Mouse (Mus musculus) MEL (cell line): ENCODE measurements around the gene Vmp1. TPM values are rescaled to one million over a fixed set of nuclear protein-coding genes. Genes with fewer than 3 reads are reported as not detected.

Source experiments
- DNase-seq: peaks from one replicate; pipeline ENCODE4 v3.0.0; 2011; ENCODE audit warnings: low read depth, low spot score
- H3K27ac ChIP-seq: 2 replicates; pipeline ENCODE4 v1.5.1; 2012; ENCODE audit warnings: low read depth, mild to moderate bottlenecking, control low read depth, low read length, moderate library complexity; ENCODE audit not compliant: control insufficient read depth
- H3K27me3 ChIP-seq, 2 experiments: fragments of 150-350 bp in 1 of 2; sonication (generic) in 1 of 2; 2 replicates each; pipeline ENCODE4 v1.6.1; 2012; ENCODE audit warnings: low read length in 2 of 2, mild to moderate bottlenecking in 2 of 2, improper control_type of control experiment in 1 of 2, moderate library complexity in 1 of 2; ENCODE audit not compliant: insufficient read depth in 2 of 2, control insufficient read depth in 1 of 2
- H3K36me3 ChIP-seq, 2 experiments: 2 replicates each; pipeline ENCODE4 v1.6.1; 2012 to 2014; ENCODE audit warnings: low read length in 2 of 2, improper control_type of control experiment in 1 of 2, inconsistent platforms in 1 of 2, mild to moderate bottlenecking in 1 of 2; ENCODE audit not compliant: insufficient read depth in 2 of 2, control insufficient read depth in 1 of 2
- H3K4me1 ChIP-seq, 2 experiments: fragments of 150-350 bp in 1 of 2; sonication (generic) in 1 of 2; 2 replicates each; pipeline ENCODE4 v1.6.1; 2012; ENCODE audit warnings: low read length in 2 of 2, improper control_type of control experiment in 1 of 2, mild to moderate bottlenecking in 1 of 2; ENCODE audit not compliant: insufficient read depth in 2 of 2, control insufficient read depth in 1 of 2
- H3K4me3 ChIP-seq, 2 experiments: fragments of 150-350 bp in 1 of 2; sonication (generic) in 1 of 2; 2 replicates each; pipeline ENCODE4 v1.5.1; 2012; ENCODE audit warnings: low read depth in 2 of 2, low read length in 2 of 2, mild to moderate bottlenecking in 2 of 2, moderate library complexity in 2 of 2, control low read depth in 1 of 2, improper control_type of control experiment in 1 of 2; ENCODE audit not compliant: control insufficient read depth in 1 of 2, insufficient read depth in 1 of 2
- H3K79me2 ChIP-seq: 2 replicates; pipeline ENCODE4 v1.6.1; 2012; ENCODE audit warnings: mild to moderate bottlenecking, low read length, moderate library complexity; ENCODE audit not compliant: control insufficient read depth, poor library complexity, insufficient read depth
- H3K9ac ChIP-seq: 2 replicates; pipeline ENCODE4 v1.6.1; 2012; ENCODE audit warnings: low read depth, mild to moderate bottlenecking, control low read depth, low read length, moderate library complexity; ENCODE audit not compliant: control insufficient read depth, poor library complexity, severe bottlenecking
- H3K9me3 ChIP-seq: fragments of 150-350 bp; sonication (generic); replicated peaks from 2 replicates; pipeline ENCODE4 v1.6.1; 2012; ENCODE audit warnings: mild to moderate bottlenecking, low read length, improper control_type of control experiment, moderate library complexity; ENCODE audit not compliant: insufficient read depth
- BHLHE40 ChIP-seq: IDR thresholded peaks from 2 replicates; pipeline ENCODE4 v1.6.1; 2012; ENCODE audit warnings: low read depth, mild to moderate bottlenecking, inconsistent platforms, low read length, improper control_type of control experiment, borderline replicate concordance
- CHD2 ChIP-seq: IDR thresholded peaks from 2 replicates; pipeline ENCODE4 v1.6.1; 2011; ENCODE audit warnings: low read length, improper control_type of control experiment
- CTCF ChIP-seq, 3 experiments: IDR thresholded peaks in 2 of 3; conservative IDR thresholded peaks in 1 of 3; 2 replicates each; pipeline ENCODE4 v1.5.1; 2011 to 2012; ENCODE audit warnings: low read length in 3 of 3, low read depth in 2 of 3, mild to moderate bottlenecking in 2 of 3, improper control_type of control experiment in 1 of 3, inconsistent platforms in 1 of 3, mixed read lengths in 1 of 3, moderate library complexity in 1 of 3; ENCODE audit not compliant: control insufficient read depth in 1 of 3, insufficient read depth in 1 of 3, poor library complexity in 1 of 3, severe bottlenecking in 1 of 3
- EP300 ChIP-seq, 2 experiments: IDR thresholded peaks; 2 replicates each; pipeline ENCODE4 v1.6.1; 2011; ENCODE audit warnings: improper control_type of control experiment in 2 of 2, low read length in 2 of 2, low read depth in 1 of 2, mild to moderate bottlenecking in 1 of 2
- ETS1 ChIP-seq: IDR thresholded peaks from 2 replicates; pipeline ENCODE4 v1.6.1; 2012; ENCODE audit warnings: low read depth, mild to moderate bottlenecking, inconsistent platforms, low read length, improper control_type of control experiment, moderate library complexity
- GABPA ChIP-seq: IDR thresholded peaks from 2 replicates; pipeline ENCODE4 v1.6.1; 2012; ENCODE audit warnings: low read depth, mild to moderate bottlenecking, inconsistent platforms, low read length, improper control_type of control experiment, moderate library complexity
- MAFK ChIP-seq: IDR thresholded peaks from 2 replicates; pipeline ENCODE4 v1.6.1; 2011; ENCODE audit warnings: low read depth, mild to moderate bottlenecking, low read length, improper control_type of control experiment, borderline replicate concordance
- MAX ChIP-seq: IDR thresholded peaks from 2 replicates; pipeline ENCODE4 v1.6.1; 2011; ENCODE audit warnings: low read length, improper control_type of control experiment
- MAZ ChIP-seq: IDR thresholded peaks from 2 replicates; pipeline ENCODE4 v1.6.1; 2012; ENCODE audit warnings: low read depth, mild to moderate bottlenecking, inconsistent platforms, low read length, improper control_type of control experiment
- MEF2A ChIP-seq: IDR thresholded peaks from 2 replicates; pipeline ENCODE4 v1.6.1; 2014; ENCODE audit warnings: low read depth, mild to moderate bottlenecking, inconsistent platforms, low read length, improper control_type of control experiment; ENCODE audit not compliant: poor library complexity, insufficient replicate concordance, severe bottlenecking; ENCODE audit errors: extremely low read depth
- MXI1 ChIP-seq: IDR thresholded peaks from 2 replicates; pipeline ENCODE4 v1.6.1; 2011; ENCODE audit warnings: mild to moderate bottlenecking, low read depth, low read length, improper control_type of control experiment
- MYC ChIP-seq: IDR thresholded peaks from 2 replicates; pipeline ENCODE4 v1.6.1; 2011; ENCODE audit warnings: low read depth, mild to moderate bottlenecking, low read length, improper control_type of control experiment, moderate library complexity
- NELFE ChIP-seq: IDR thresholded peaks from 2 replicates; pipeline ENCODE4 v1.6.1; 2011; ENCODE audit warnings: low read depth, low read length, improper control_type of control experiment
- POLR2A ChIP-seq, 2 experiments: IDR thresholded peaks; 2 replicates each; pipeline ENCODE4 v1.6.1; 2011 to 2012; ENCODE audit warnings: low read length in 2 of 2, mild to moderate bottlenecking in 2 of 2, control low read depth in 1 of 2, improper control_type of control experiment in 1 of 2, low read depth in 1 of 2, moderate library complexity in 1 of 2; ENCODE audit not compliant: control insufficient read depth in 1 of 2, insufficient read depth in 1 of 2, poor library complexity in 1 of 2
- POLR2AphosphoS2 ChIP-seq: IDR thresholded peaks from 2 replicates; pipeline ENCODE4 v1.6.1; 2011; ENCODE audit warnings: low read length, improper control_type of control experiment
- POLR2AphosphoS5 ChIP-seq: IDR thresholded peaks from 2 replicates; pipeline ENCODE4 v1.6.1; 2012; ENCODE audit warnings: low read depth, borderline replicate concordance, mild to moderate bottlenecking, inconsistent platforms, low read length, moderate library complexity, mixed read lengths
- RAD21 ChIP-seq: IDR thresholded peaks from 2 replicates; pipeline ENCODE4 v1.6.1; 2011; ENCODE audit warnings: mild to moderate bottlenecking, low read depth, low read length, improper control_type of control experiment
- RCOR1 ChIP-seq: IDR thresholded peaks from 2 replicates; pipeline ENCODE4 v1.6.1; 2012; ENCODE audit warnings: low read depth, mild to moderate bottlenecking, inconsistent platforms, low read length, improper control_type of control experiment
- SIN3A ChIP-seq: IDR thresholded peaks from 2 replicates; pipeline ENCODE4 v1.6.1; 2012; ENCODE audit warnings: low read length, improper control_type of control experiment, inconsistent platforms
- SMC3 ChIP-seq: IDR thresholded peaks from 2 replicates; pipeline ENCODE4 v1.6.1; 2011; ENCODE audit warnings: low read depth, low read length, improper control_type of control experiment
- TAL1 ChIP-seq: IDR thresholded peaks from 2 replicates; pipeline ENCODE4 v1.6.1; 2012; ENCODE audit warnings: mild to moderate bottlenecking, inconsistent platforms, low read length, moderate library complexity, mixed read lengths
- TCF12 ChIP-seq: IDR thresholded peaks from 2 replicates; pipeline ENCODE4 v1.6.1; 2014; ENCODE audit warnings: low read depth, mild to moderate bottlenecking, inconsistent platforms, low read length, improper control_type of control experiment, moderate library complexity
- USF1 ChIP-seq: IDR thresholded peaks from 2 replicates; pipeline ENCODE4 v1.6.1; 2014; ENCODE audit warnings: low read depth, mild to moderate bottlenecking, inconsistent platforms, low read length, improper control_type of control experiment, moderate library complexity
- USF2 ChIP-seq, 2 experiments: IDR thresholded peaks; 2 replicates each; pipeline ENCODE4 v1.6.1; 2011 to 2012; ENCODE audit warnings: improper control_type of control experiment in 2 of 2, low read length in 2 of 2, borderline replicate concordance in 1 of 2, inconsistent platforms in 1 of 2, low read depth in 1 of 2, mild to moderate bottlenecking in 1 of 2; ENCODE audit not compliant: insufficient read depth in 1 of 2
- ZKSCAN1 ChIP-seq: IDR thresholded peaks from 2 replicates; pipeline ENCODE4 v1.6.1; 2012; ENCODE audit warnings: low read depth, mild to moderate bottlenecking, inconsistent platforms, low read length, improper control_type of control experiment, moderate library complexity
- ZMIZ1 ChIP-seq: IDR thresholded peaks from 2 replicates; pipeline ENCODE4 v1.6.1; 2012; ENCODE audit warnings: low read depth, mild to moderate bottlenecking, inconsistent platforms, low read length, improper control_type of control experiment, moderate library complexity
- polyA plus RNA-seq, 2 experiments: library from polyadenylated mRNA; stranded (reverse) in 1 of 2; unstranded in 1 of 2; fragments of >175 nt in 1 of 2; fragments of >200 nt in 1 of 2; gene quantifications; 2 replicates each; pipeline versions ENCODE4 v1.2.1 to v1.2.4; 2012; ENCODE audit warnings: low replicate concordance in 2 of 2, low read depth in 1 of 2; ENCODE audit not compliant: insufficient read length in 2 of 2, insufficient read depth in 1 of 2, missing spikeins in 1 of 2
- total RNA-seq: library from RNA; depleted of rRNA; stranded (reverse); fragments of 300-350 nt; gene quantifications from 2 replicates; pipeline ENCODE4 v1.2.3, GENCODE M21; 2012

Gene Vmp1
- total and polyA plus RNA-seq, 3 experiments: 61.8 to 94.9 TPM; not detected in 1

DNA sequence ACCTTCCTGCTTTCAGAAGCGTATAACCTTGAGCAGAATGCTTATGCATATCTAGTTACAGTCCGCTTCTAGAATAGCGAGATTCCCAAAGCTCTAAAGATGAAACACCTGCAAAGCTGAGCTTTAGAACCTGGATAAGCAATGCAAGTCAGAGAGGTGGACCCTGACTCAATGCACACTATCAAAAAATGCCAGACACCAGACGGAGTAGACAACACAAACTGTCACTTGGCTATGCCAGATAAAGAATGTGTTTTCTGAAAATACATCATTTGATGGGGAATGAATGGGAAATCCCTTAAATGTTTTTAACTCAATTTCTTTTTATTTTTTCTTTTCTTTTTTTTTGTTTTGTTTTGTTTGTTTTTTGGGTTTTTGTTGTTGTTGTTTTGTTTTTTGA, 8.1 kb downstream of the Vmp1 start (continued):
- peak; percentile 53 for TF ChIP-seq TAL1
- peak; percentile 67 to 79 for TF ChIP-seq EP300 (IDR thresholded peaks at IDR 0.05; ENCODE audit: low read depth in 1 of 2, low read length in 2 of 2)
- no peak for TF ChIP-seq BHLHE40
- no peak for TF ChIP-seq RCOR1
- TF ChIP-seq SMC3: no peak
- TF ChIP-seq ZMIZ1: no peak
- TF ChIP-seq TCF12: peak; percentile 81
- no peak for TF ChIP-seq MYC
- TF ChIP-seq POLR2AphosphoS2: no peak
- TF ChIP-seq POLR2A (IDR thresholded peaks at IDR 0.05; ENCODE audit: control insufficient read depth in 1 of 2, insufficient read depth in 1 of 2, low read depth in 1 of 2, low read length in 2 of 2, poor library complexity in 1 of 2): no peak
- no peak for TF ChIP-seq NELFE
- TF ChIP-seq MXI1: no peak
- TF ChIP-seq MEF2A: no peak
- no peak for TF ChIP-seq MAX
- no peak for TF ChIP-seq MAFK

DNA sequence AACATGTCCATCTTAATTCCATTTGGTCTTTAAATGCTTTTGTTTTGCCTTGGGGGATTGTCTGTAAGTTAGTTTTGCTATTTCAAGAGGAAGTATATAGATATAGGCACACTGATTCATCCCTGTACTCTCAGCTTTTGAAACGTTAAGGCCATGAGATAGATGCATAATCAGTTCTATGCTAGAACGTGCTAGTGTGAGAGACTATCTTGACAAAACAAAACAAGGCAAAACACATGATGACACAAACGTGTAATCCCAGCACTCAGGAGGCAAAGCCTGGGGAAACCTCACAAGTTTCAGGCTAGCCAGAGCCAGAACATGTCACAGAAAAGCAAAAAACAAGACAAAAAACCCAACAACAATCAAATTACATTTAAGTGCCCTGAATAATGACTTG, 10.9 kb downstream of the Vmp1 start:
- peaks cover 27 to 35% of the 10 kb centered on the region in 2 experiments for H3K4me1 ChIP-seq
- H3K27me3 ChIP-seq: no peaks in the 10 kb centered on the region
- TF ChIP-seq MYC (no peak), NELFE (no peak), ZMIZ1 (no peak), TCF12 (no peak), RCOR1 (peak; percentile 84), MEF2A (no peak), POLR2A (IDR thresholded peaks at IDR 0.05; ENCODE audit: control insufficient read depth in 1 of 2, insufficient read depth in 1 of 2, low read depth in 1 of 2, low read length in 2 of 2, poor library complexity in 1 of 2) (no peak), BHLHE40 (peak; percentile 66), ETS1 (peak; percentile 27; the same call in 1 of the 2 replicates), EP300 (IDR thresholded peaks at IDR 0.05; ENCODE audit: low read depth in 1 of 2, low read length in 2 of 2) (peak in 1 of 2 experiments; percentile 51; a peak in 1 of 4 replicates), SIN3A (no peak), POLR2AphosphoS2 (no peak), SMC3 (no peak), RAD21 (no peak), MXI1 (peak; percentile 38; the same call in 1 of the 2 replicates), ZKSCAN1 (no peak), USF1 (no peak), CTCF (IDR thresholded peaks at IDR 0.05 in 2 of 3, conservative IDR thresholded peaks at IDR 0.05 in 1 of 3; ENCODE audit: control insufficient read depth in 1 of 3, insufficient read depth in 1 of 3, low read depth in 2 of 3, low read length in 3 of 3, poor library complexity in 1 of 3, severe bottlenecking in 1 of 3) (no peak), POLR2AphosphoS5 (no peak), USF2 (IDR thresholded peaks at IDR 0.05; ENCODE audit: borderline replicate concordance in 1 of 2, insufficient read depth in 1 of 2, low read depth in 1 of 2, low read length in 2 of 2) (no peak), MAZ (no peak), CHD2 (no peak), GABPA (no peak)
- TF ChIP-seq, all 39 proteins: peak for 5
- DNase-seq: no peak
- Histone ChIP-seq H3K9me3 (no peaks in the 10 kb centered on the region), H3K9ac (no peak overlapping the region), H3K27ac (no peak overlapping the region), H3K36me3 (peaks cover 1 to 42% of the 10 kb centered on the region in 2 experiments; a peak in 3 of 4 replicates), H3K79me2 (peaks cover 23% of the 10 kb centered on the region), H3K4me3 (no peak overlapping the region)
